Mouse (Mus musculus): ENCODE data around the gene Ssbp3.

- TF ChIP-seq GATA1 (IDR thresholded peaks at IDR 0.05; ENCODE audit: low read length) (no peak), TAL1 (IDR thresholded peaks at IDR 0.05; ENCODE audit: low read length) (no peak)
These were observed 33.1 kb downstream of the Ssbp3 start for GRCm38 (mm10) chr4:106943627-106944026.

Data from erythroblast, embryonic 14.5 days (primary cell).